Mouse (Mus musculus) retina, adult 2 months (tissue): ENCODE data around the gene Epha7.

ENCODE experiments used
- DNase-seq: peaks from one replicate; pipeline ENCODE4 v3.0.0-alpha.2; 2012; ENCODE audit warnings: low read depth, low spot score

Gene Epha7

DNA sequence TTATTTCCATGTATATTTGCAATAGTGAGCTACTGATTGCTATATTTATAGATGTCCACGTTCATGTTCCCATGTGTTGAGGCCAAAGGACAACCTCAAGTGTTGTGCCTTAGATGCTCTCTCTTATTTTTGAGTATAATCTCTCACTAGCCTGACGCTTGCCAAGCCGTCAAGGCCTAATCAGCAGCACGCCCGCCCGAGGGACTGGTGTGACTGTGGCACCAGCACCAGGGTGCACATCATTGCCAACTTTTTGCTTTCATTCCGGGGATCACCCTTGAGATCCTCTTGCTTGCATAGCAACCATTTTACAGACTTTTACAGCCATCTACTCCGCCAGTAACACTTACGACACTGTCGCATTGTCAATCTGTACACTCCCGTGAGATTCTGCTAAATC, 86.9 kb downstream of the Epha7 start:
- no peak for DNase-seq

DNA sequence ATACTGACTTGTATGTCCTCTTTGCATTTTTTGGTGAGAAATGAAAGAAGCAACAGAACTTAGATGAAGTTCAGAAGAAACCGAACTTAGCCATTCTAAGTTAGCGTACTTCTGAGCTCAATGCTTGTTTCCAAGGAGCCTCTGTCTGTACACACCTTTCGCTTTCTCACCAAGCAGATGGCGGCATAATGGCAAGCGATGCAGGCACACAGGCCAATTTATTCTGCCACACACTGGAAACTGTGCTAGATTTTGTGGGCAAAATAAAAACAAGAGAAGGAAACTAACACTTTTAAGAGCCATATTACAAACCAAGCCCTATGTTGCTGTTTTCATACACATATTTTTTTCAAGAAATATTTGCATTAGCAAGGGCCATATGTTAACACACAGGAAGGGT, 88.6 kb downstream of the Epha7 start:
- no peak for DNase-seq

DNA sequence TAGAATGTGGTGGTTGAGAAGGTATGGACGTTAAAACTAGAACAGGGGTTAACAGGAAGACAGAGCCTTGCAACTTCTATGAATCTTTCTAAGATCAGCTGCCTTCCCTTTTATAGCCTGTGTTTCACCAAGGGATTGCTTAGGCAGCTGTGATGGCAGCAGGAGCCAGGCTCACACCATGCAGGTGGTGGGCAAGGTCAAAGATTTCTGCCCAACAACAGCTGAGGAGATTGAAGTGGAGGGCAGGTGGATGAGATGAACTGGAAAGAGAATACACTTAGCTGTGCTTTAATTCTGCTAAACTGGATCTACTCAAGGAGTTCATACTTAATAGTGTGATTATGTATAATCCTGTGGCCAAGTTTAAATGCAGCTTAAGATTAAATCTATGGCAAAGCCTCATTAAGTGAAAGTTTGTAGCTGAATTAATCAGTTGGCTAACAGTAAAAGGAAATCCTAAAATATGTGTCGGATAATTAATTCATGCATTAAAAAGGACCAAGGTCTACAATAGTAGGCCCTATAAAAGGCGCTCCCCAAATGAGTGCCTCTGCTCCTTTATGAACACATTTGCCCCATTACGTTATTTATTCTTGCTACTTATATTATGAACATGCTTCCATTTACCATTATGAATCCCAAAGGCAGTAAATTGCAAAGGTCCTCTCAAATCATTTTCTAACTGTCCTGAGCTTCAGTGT, 89.2 kb downstream of the Epha7 start:
- no peak for DNase-seq

DNA sequence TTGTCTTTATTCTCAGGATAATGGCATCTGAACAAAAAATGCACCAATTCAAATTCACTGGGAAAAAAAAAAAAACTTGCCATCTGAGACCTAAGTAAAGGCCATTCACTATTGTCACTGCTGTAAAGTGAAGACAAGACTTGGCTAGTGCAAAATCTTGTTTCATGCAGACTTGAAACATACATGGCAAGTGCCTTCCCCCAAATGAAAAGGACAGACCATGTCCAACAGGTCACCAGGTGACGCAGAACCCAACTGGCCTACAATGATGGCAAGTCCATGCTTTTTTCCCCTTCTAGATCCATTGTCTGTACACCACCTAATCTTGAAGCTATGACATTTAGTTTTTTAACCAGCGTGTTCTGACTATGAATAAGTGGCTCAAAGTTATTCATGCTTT, 94.1 kb downstream of the Epha7 start:
- DNase-seq: no peak

DNA sequence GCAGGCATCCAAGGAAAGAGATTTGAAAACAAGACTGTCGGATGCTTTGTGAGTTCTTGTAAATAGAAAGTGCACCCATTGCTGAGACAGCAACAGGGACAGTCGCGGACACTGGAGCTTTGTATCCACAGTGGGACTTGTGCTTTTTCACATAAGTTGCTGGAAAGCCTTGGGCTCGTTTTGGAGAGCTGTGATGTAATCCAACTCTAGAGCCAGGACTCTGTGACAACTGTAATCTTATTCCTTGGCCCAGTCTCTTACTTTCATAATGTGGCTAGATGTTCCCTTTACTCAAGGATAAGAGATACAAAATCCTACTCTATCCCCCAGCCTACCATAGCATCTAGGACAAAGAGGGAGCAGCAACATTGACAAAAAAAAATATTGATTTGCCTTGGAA, 97.2 kb downstream of the Epha7 start:
- DNase-seq: no peak

DNA sequence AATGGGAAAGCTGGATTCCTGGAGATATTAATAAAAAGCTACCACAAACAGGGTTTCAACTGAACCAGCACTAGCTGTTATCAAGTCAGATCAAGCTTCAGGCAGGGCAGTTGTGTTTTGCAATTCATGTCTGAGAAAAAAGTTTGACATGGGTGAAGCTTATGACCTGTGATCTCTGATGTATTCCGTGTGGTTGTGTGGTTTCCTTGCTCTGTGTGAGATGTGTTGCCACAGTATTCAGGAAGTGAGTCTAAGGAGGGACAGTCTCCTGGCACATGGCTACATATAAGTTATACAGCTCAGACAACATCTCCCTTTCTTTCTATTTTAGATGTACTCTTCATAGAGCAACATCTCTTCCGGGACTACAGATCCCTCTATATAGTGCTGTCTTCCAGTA, 99.1 kb downstream of the Epha7 start:
- no peak for DNase-seq

DNA sequence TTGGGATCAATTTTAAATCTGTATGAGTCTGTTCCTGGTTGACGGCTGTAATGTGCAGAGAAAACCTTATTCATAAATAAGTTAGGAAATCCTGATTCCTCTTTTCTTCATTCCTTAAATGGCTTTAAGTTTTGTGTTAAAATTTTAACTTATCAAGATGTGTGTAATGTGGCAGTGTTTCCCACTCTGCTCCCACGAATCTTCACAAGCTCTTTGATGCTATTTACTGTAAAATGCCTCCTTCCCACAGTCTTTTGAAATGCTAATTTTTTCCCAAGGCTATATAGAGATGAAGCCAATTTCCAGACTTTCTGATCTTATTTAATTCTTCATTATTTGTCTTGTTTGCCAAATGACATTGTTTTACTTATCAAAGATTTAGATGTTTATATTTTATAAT, 100.7 kb downstream of the Epha7 start:
- no peak for DNase-seq

DNA sequence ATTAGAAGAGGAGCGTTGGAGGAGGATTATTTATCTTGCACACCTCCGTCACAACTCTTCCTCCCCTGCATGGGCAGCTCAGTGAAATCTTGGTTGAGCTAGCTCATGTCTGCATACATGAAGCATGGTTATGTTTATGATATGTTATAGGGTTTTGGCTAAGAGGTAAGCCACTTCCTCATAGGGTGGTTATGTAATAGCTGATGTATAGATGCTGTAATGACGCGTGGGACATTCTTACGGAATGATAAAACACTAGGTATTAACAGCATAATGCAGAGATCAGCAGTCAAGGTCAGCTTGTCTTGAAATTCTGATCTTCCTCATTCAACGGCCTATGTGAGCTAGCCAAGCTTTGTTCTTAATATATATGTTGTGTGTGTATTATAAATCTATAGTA, 107.7 kb downstream of the Epha7 start:
- no peak for DNase-seq

DNA sequence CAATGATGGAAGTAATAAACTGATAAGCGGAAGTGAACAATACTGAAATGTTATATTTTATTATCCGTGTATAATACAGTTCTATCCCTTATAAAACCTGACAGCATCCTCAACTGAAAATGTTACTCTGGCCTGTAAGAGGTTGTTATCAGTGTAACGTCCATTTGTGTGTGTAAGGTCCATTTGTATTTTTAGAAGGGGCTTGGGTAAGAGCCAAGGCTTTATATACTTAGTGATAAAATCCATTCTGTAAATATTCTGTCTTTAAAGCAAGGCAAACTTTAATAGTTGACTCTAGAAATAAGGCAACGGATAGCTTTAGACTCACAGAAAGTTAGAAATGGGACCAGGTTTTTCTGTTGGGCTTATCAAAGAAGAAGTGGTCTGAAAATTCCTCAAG, 113.1 kb downstream of the Epha7 start:
- no peak for DNase-seq

DNA sequence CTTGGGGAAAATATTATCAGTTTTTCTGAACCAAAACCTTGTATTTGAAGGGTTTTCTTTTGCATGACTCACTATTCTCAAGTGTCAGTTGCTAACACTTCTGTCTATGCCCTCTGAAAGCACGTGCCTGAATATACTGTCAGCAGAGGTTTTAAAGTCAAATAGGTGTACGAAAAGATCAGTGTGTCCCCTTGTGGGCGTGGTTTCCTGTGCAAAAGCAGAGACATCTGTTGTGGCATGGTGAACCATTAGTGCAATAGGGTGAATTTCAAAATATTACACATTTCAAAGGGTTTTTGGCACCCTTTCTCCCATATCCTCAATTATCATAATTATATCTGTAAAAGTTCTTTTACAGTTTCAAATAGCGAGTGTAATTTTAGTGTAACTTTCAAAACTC, 120.5 kb downstream of the Epha7 start:
- no peak for DNase-seq

DNA sequence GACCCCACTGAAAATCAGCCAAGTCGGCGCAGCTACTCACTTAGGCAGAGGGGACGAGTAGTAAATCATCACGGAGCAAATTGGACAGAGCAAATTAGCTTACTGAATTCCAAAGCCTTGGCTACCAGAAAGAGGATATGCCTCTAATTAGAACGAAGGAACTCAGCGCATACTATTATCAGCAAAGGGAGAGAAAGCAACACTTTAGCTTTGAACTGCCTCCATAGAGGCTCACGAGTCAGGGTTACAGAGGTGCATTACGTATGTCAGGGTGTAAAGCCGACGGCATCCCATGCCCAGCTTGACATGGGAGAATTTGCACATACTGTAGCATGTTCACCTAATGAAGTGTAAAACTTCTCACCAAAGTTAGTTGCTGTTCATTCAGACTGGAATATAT, 121.9 kb downstream of the Epha7 start:
- no peak for DNase-seq

DNA sequence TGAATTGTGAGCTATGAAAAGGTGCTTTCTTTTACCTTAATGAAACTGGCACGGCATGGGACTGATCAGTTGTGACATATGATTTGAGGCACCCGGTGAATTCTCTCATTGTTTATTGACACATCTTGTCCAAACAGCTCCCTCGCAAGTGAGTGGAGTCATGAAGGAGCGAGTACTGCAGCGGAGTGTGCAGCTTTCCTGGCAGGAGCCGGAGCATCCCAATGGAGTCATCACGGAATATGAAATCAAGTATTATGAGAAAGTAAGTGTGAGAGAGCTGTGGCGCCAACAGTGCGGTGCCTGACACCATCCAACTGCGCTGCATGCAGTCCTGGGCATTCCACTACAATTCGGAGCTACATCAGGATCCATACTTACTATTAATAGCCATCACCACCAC, 122.6 kb downstream of the Epha7 start:
- DNase-seq: no peak

DNA sequence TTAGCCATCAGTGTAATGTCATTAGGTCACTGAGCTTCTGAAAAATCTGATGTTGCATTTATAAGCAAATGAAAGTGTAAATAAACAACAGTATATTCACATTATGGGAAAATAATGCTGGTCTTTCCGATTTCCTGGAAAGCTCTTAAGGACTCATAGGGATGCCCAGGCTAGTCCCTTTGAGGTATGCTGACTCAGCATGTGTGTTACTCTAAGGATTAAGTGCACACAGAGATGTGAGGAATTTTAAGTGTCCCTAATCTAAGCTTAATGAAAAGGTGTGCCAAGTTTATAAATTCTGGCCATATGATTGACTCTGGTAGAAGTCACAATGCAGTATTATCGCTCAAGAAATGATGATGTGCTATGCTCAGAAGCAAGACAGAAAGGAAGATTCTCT, 127.8 kb downstream of the Epha7 start:
- no peak for DNase-seq

DNA sequence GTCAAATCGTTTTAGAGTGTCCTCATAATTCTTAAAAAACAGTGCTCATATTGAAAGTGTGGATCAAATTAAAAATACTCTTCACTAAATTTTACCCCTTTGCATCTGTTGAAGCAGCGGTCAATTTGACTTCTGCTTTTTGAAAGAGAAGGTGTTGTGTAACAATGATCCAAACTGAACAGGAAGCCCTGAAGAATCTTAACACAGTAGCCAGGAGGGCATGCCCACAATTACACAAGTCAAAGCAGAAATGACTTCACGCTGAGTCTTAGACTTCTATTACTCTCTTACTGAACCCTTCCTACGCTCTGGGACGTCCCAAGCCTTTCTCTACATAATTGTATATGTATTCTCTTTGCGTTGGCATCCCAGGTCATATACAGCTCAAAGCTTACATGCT, 131.3 kb downstream of the Epha7 start:
- DNase-seq: no peak

DNA sequence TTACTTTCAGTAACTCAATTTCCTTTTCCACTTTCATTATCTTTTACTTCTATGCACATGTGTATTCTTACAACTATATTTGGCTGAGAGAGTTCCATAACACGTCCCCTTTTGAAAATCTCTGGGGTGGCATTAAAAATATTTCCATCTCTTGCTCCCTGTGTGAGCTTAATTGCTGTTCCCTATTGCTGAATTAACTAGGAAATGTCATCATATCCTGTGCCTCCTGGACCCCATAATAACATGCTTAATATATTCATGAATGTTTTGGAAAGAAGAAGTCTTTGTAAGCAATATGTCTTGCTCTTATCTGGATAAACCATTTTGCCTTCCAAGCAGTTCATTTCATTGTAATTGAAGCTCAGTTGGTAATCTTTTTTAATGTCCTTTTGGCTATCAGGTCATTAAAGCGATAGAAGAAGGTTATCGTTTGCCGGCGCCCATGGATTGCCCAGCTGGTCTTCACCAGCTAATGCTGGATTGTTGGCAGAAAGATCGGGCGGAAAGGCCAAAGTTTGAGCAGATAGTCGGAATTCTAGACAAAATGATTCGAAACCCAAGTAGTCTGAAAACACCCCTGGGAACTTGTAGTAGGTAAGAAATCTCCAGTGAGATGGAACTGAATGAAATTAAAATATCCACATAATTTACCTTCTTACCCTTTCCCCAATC, 148.1 kb downstream of the Epha7 start:
- DNase-seq: no peak

DNA sequence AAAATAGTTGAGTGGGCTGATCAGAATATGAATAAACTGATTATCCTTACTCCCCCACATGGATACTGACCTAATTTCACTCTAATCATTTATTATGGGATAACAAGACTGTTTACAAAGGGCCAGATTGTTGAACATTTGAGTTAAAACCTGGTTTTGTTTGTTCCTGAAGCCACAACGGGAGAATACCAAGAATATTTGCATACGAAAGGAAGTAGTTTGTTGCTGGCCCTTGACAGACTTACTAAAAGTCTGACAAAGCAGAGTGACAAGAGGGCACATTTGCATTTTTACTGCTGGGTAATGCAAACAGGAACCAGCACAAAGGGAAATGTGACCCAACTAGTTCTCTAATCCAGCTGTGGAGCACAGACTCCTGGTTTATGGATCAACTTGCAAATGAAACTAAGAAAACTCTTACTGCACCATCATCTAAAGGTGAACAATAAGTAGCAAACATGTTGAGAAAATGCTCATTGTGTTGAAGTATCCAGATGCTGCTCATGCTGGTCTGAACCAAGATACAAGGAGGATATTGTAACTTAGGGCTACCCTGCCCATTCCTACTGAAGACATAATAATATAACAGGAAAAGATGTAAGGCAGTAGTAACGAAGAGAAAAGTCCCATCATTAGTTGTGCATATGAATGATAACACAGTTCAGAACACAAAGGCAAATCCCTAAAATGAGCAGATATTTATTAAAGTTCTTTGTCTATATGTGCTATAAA, 154.8 kb downstream of the Epha7 start:
- no peak for DNase-seq

DNA sequence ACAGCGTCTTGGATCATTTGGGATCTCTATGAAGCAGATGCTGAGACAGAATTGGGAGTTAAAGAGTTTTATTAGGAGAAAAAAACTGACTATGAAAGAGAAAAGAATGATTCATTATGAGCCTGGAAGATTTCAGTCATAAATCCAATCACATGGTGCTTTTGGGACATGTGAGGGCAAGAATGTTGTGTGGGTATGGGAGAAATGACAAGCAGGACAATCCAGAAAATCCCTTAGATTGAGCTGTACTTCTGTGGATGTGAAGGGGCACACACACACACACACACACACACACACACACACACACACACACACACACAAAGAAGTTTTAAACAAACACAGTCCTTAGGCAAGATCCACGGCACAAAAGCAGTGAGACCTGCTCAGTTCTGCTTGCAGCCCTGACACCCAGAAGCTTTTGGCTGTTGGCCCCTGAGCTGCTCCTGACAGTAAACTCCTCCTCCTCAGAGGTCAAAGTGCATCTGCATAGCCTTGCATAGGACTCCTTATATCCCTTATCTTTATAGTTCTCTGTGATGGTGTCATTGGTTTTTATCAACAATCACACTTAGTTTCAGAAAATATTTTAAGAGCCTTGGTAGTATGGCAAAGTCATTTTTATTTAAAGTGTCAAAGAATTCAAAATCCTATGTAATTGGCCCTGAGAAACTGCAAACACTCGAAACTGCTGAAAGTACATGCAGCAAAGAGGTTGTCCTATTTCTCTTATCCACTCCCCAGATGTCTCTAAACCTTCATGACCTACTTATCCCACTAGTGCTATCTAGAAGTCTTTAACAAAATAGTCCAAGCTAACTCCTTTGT, 185.7 kb downstream of the Epha7 start:
- no peak for DNase-seq

DNA sequence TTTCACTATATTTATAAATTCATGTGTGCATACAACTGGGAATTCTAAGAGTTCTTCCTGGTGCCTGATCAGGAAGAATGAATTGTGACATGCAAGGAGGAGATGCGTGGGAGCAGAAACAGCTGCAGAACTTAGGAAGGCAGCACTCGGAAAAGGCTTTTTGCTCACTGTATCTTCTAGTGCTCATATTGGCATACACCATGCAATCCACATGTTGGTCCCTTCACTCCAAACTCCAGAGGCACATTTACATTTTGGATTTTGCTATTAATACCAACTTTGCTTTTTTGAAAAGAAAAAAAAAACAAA, 186.3 kb downstream of the Epha7 start:
- DNase-seq: no peak

DNA sequence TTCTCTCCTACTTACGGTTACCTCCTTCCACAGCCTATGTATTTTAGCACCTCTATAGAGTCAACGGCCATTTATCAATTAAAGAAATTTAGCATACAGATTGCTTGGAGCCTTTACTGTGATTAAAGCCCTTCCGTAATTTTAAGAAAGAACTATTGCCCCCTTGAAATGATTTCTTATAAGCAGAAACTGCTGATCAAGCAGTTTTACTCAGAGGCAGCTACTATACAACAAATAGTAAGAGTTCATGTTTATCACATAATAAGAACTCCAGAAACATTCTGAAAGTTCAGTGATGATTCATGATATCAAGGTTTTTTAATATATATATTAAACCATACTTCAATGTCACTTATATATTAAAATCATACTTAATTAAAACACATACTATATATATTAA, 197.4 kb downstream of the Epha7 start:
- DNase-seq: no peak
